Mouse (Mus musculus) spleen, adult 2 months (tissue): ENCODE data around the gene Psme1. TPM values are rescaled to one million over a fixed set of nuclear protein-coding genes. Genes with fewer than 3 reads are reported as not detected.

Experiments used
- DNase-seq, 2 experiments: peaks; one replicate each; pipeline versions ENCODE4 v3.0.0 to v3.0.0-alpha.2; 2012 to 2021; ENCODE audit warnings: low spot score in 2 of 2, low read depth in 1 of 2
- H3K27ac ChIP-seq: fragments of 200-500 bp; 2 replicates; pipeline ENCODE4 v1.5.1; 2012; ENCODE audit warnings: low read length, inconsistent platforms; ENCODE audit not compliant: insufficient read depth
- H3K27me3 ChIP-seq: fragments of 200-500 bp; 2 replicates; pipeline ENCODE4 v1.6.1; 2012; ENCODE audit warnings: mild to moderate bottlenecking, moderate library complexity, low read length, inconsistent platforms; ENCODE audit not compliant: control insufficient read depth, insufficient read depth
- H3K36me3 ChIP-seq: fragments of 200-500 bp; 2 replicates; pipeline ENCODE4 v1.6.1; 2012; ENCODE audit warnings: mild to moderate bottlenecking, low read length, inconsistent platforms; ENCODE audit not compliant: control insufficient read depth, insufficient read depth
- H3K4me1 ChIP-seq: fragments of 200-500 bp; 2 replicates; pipeline ENCODE4 v1.6.1; 2011; ENCODE audit warnings: inconsistent platforms; ENCODE audit not compliant: control insufficient read depth, insufficient read depth, insufficient read length
- H3K4me3 ChIP-seq: fragments of 200-500 bp; 2 replicates; pipeline ENCODE4 v1.5.1; 2011; ENCODE audit warnings: mild to moderate bottlenecking, inconsistent platforms; ENCODE audit not compliant: insufficient read depth, insufficient read length; ENCODE audit errors: extremely low read depth
- CTCF ChIP-seq: fragments of 200-500 bp; IDR thresholded peaks from 2 replicates; pipeline ENCODE4 v1.5.1; 2011; ENCODE audit warnings: mild to moderate bottlenecking, inconsistent platforms; ENCODE audit not compliant: insufficient read depth, insufficient read length, insufficient replicate concordance; ENCODE audit errors: extremely low read depth
- POLR2A ChIP-seq: fragments of 200-500 bp; IDR thresholded peaks from 2 replicates; pipeline ENCODE4 v1.6.1; 2011; ENCODE audit warnings: low read depth, low read length, inconsistent platforms
- WGBS: fragments of 180-500 bp; shearing (Covaris S2); methylation state at CpG from one replicate; pipeline ENCODE4 v1.1.7; 2018; 5-methylcytosine and 5-hydroxymethylcytosine counted together
- polyA plus RNA-seq: library from polyadenylated mRNA; depleted of rRNA; stranded (reverse); fragments of >200 nt; gene quantifications from 2 replicates; pipeline ENCODE4 v1.2.3, GENCODE M21; 2012; rRNA removed

The Psme1 gene
- polyA plus RNA-seq, 1 experiment = 101 TPM

- no peaks in the 10 kb centered on the region for H3K27me3 ChIP-seq
- no peaks in the 10 kb centered on the region for H3K36me3 ChIP-seq
- H3K27ac ChIP-seq = no peak overlapping the region
- WGBS = 21% methylated on average over 22 of the region's 22 CpGs
- H3K4me3 ChIP-seq = no peak overlapping the region
- TF ChIP-seq POLR2A (no peak), CTCF (no peak)
- H3K4me1 ChIP-seq = no peaks in the 10 kb centered on the region
- DNase-seq = no peak
Observed at GRCm38 (mm10) chr14:55618486-55619195, 40.7 kb downstream of the Psme1 start.

DNA sequence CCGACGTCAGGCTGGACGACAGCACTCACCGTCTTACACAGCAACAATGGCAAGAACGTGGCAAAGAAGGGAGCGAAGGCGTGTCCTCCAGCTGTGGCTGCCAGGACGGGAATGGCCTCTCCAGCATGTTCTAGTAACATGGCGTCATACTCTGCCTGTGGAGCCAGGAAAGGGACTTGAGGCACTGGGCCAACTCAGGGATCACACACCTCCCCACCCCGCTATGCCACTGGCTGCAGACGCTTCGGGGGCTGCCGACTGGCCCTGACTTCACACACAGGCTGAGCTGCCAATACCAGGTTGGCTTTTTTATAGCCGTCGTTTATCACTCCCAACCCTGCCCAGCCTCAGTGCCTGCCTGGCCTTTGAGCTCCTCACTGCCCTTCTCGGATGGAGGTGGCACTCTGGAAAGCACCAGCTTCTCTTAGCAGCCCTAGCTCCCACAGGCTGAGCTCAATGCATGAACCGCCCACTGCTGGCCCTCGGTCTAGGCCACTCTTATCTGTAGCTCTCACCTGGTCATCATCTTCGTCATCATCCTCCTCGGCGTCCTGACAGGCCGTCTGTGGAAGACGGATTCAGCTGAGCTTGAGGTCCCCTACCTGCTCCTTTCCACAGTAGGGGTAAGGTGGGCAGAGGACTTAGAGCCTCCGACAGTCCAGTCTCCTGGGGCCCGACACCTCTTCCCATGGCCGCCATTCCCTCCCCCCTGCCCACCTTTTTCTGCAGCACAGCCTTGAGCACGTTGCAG is 50.3 kb downstream of the Psme1 start:
- no peak overlapping the region for H3K27ac ChIP-seq
- H3K4me3 ChIP-seq = no peak overlapping the region
- H3K4me1 ChIP-seq = no peaks in the 10 kb centered on the region
- TF ChIP-seq POLR2A (no peak), CTCF (no peak)
- H3K36me3 ChIP-seq = peaks cover 26% of the 10 kb centered on the region
- H3K27me3 ChIP-seq = no peaks in the 10 kb centered on the region
- DNase-seq = no peak
- 91% methylated on average over 27 of the region's 27 CpGs for WGBS

GRCm38 (mm10) chr14:55629312-55629711 is 51.4 kb downstream of the Psme1 start:
- 33% methylated on average over 5 of the region's 5 CpGs for WGBS

More at GRCm38 (mm10) chr14:55629312-55629711, 51.4 kb downstream of the Psme1 start:
- no peak overlapping the region for H3K4me3 ChIP-seq
- peak; percentile 90; the same call in 1 of the 2 replicates for TF ChIP-seq CTCF
- no peak for TF ChIP-seq POLR2A
- no peaks in the 10 kb centered on the region for H3K4me1 ChIP-seq
- DNase-seq = peak in 1 of 2 experiments; percentile 68
- H3K36me3 ChIP-seq = peaks cover 26% of the 10 kb centered on the region
- H3K27ac ChIP-seq = no peak overlapping the region
- H3K27me3 ChIP-seq = no peaks in the 10 kb centered on the region

Other genes starting within 250 kb of the Psme1 start
- 18.5 and 21.0 TPM in 2 replicates for gene Dhrs4, start 99.4 kb upstream of the Psme1 start, polyA plus RNA-seq
- 4.5 and 4.8 TPM in 2 replicates for gene Carmil3, start 87.5 kb upstream of the Psme1 start, polyA plus RNA-seq
- 0.02 TPM in 1 of 2 replicates, not detected in the other for gene Cpne6, start 67.7 kb upstream of the Psme1 start, polyA plus RNA-seq
- 0.02 and 0.40 TPM in 2 replicates for gene Nrl, start 53.1 kb upstream of the Psme1 start, polyA plus RNA-seq
- gene Pck2, start 37.9 kb upstream of the Psme1 start, polyA plus RNA-seq = 47.9 and 53.3 TPM in 2 replicates
- gene Dcaf11, start 18.1 kb upstream of the Psme1 start, polyA plus RNA-seq = 73.4 and 77.6 TPM in 2 replicates
- 5.6 and 6.3 TPM in 2 replicates for gene A730061H03Rik, start 17.7 kb upstream of the Psme1 start, polyA plus RNA-seq
- gene Fitm1, start 2.5 kb upstream of the Psme1 start, polyA plus RNA-seq = 1.4 and 1.5 TPM in 2 replicates
- gene Emc9, start 7.2 kb downstream of the Psme1 start, polyA plus RNA-seq = 14.5 and 15.0 TPM in 2 replicates
- gene Psme2, start 13.0 kb downstream of the Psme1 start, polyA plus RNA-seq = 60.4 and 67.7 TPM in 2 replicates
- 52.5 and 63.2 TPM in 2 replicates for gene Rnf31, start 13.6 kb downstream of the Psme1 start, polyA plus RNA-seq
- 101 and 154 TPM in 2 replicates for gene Irf9, start 25.4 kb downstream of the Psme1 start, polyA plus RNA-seq
- 0.92 and 2.4 TPM in 2 replicates for gene Rec8, start 39.9 kb downstream of the Psme1 start, polyA plus RNA-seq
- 56.7 and 62.4 TPM in 2 replicates for gene Ipo4, start 57.8 kb downstream of the Psme1 start, polyA plus RNA-seq
- 8.2 and 8.9 TPM in 2 replicates for gene Gm49378, start 59.8 kb downstream of the Psme1 start, polyA plus RNA-seq
- 44.6 and 45.1 TPM in 2 replicates for gene Tm9sf1, start 65.7 kb downstream of the Psme1 start, polyA plus RNA-seq
- gene Tssk4, start 72.1 kb downstream of the Psme1 start, polyA plus RNA-seq = 1.6 TPM in 2 replicates
- gene Mdp1, start 82.4 kb downstream of the Psme1 start, polyA plus RNA-seq = 19.7 and 19.9 TPM in 2 replicates
- gene Gmpr2, start 93.8 kb downstream of the Psme1 start, polyA plus RNA-seq = 11.6 and 15.9 TPM in 2 replicates
- gene Nedd8, start 94.0 kb downstream of the Psme1 start, polyA plus RNA-seq = 158 and 177 TPM in 2 replicates
- 19.0 and 20.8 TPM in 2 replicates for gene Tinf2, start 103.7 kb downstream of the Psme1 start, polyA plus RNA-seq
- 23.3 and 33.9 TPM in 2 replicates for gene Tgm1, start 135.8 kb downstream of the Psme1 start, polyA plus RNA-seq
- 47.3 and 62.6 TPM in 2 replicates for gene Rabggta, start 144.1 kb downstream of the Psme1 start, polyA plus RNA-seq
- 62.7 and 86.6 TPM in 2 replicates for gene Dhrs1, start 167.6 kb downstream of the Psme1 start, polyA plus RNA-seq
- gene Nop9, start 167.6 kb downstream of the Psme1 start, polyA plus RNA-seq = 15.1 and 17.2 TPM in 2 replicates
- gene Cideb, start 180.3 kb downstream of the Psme1 start, polyA plus RNA-seq = 0.33 and 0.46 TPM in 2 replicates
- 0.83 and 2.1 TPM in 2 replicates for gene Ltb4r2, start 183.3 kb downstream of the Psme1 start, polyA plus RNA-seq
- 4.2 and 6.6 TPM in 2 replicates for gene Ltb4r1, start 187.8 kb downstream of the Psme1 start, polyA plus RNA-seq
- 16.3 and 17.3 TPM in 2 replicates for gene Adcy4, start 206.0 kb downstream of the Psme1 start, polyA plus RNA-seq
- gene Ripk3, start 210.7 kb downstream of the Psme1 start, polyA plus RNA-seq = 38.8 and 48.4 TPM in 2 replicates
- gene Nfatc4, start 245.0 kb downstream of the Psme1 start, polyA plus RNA-seq = 4.6 and 5.0 TPM in 2 replicates